Mouse (Mus musculus) liver, embryonic 15.5 days (tissue): Measurements from ENCODE around the gene Rmdn2. TPM values are rescaled to one million over a fixed set of nuclear protein-coding genes. Genes with fewer than 3 reads are reported as not detected.

Source experiments
- ATAC-seq: fragments of 200-750 bp; cut with Nextera tagmentation; 2 replicates; pipeline ENCODE4 v1.8.0; 2017; ENCODE audit warnings: moderate number of reproducible peaks, mild to moderate bottlenecking, moderate library complexity; ENCODE audit not compliant: insufficient read depth
- H3K27ac ChIP-seq: fragments of 300-500 bp; sonication (generic); replicated peaks from 2 replicates; pipeline ENCODE4 v1.5.1; 2015; ENCODE audit warnings: mild to moderate bottlenecking, inconsistent platforms
- H3K27me3 ChIP-seq: fragments of 300-500 bp; sonication (generic); 2 replicates; pipeline ENCODE4 v1.6.1; 2015; ENCODE audit warnings: mild to moderate bottlenecking, inconsistent platforms
- H3K36me3 ChIP-seq: fragments of 300-500 bp; sonication (generic); replicated peaks from 2 replicates; pipeline ENCODE4 v1.6.1; 2015; ENCODE audit warnings: moderate library complexity, mild to moderate bottlenecking, inconsistent platforms
- H3K4me1 ChIP-seq: fragments of 300-500 bp; sonication (generic); replicated peaks from 2 replicates; pipeline ENCODE4 v1.6.1; 2015; ENCODE audit warnings: inconsistent platforms
- H3K4me2 ChIP-seq: fragments of 300-500 bp; sonication (generic); 2 replicates; pipeline ENCODE4 v1.6.1; 2015; ENCODE audit warnings: moderate library complexity, mild to moderate bottlenecking, inconsistent platforms
- H3K4me3 ChIP-seq: fragments of 300-500 bp; sonication (generic); replicated peaks from 2 replicates; pipeline ENCODE4 v1.5.1; 2015; ENCODE audit warnings: mild to moderate bottlenecking, inconsistent platforms
- H3K9ac ChIP-seq: fragments of 300-500 bp; sonication (generic); 2 replicates; pipeline ENCODE4 v1.6.1; 2015; ENCODE audit warnings: moderate library complexity, mild to moderate bottlenecking, inconsistent platforms
- H3K9me3 ChIP-seq: fragments of 300-500 bp; sonication (generic); replicated peaks from 2 replicates; pipeline ENCODE4 v1.6.1; 2016; ENCODE audit warnings: inconsistent platforms
- WGBS: fragments of 180-500 bp; shearing (Covaris S2); methylation state at CpG from one replicate; pipeline ENCODE4 v1.1.7; 2015; ENCODE audit warnings: mixed read lengths; ENCODE audit not compliant: insufficient replicate concordance; 5-methylcytosine and 5-hydroxymethylcytosine counted together
- polyA plus RNA-seq: library from polyadenylated mRNA; unstranded; fragments of >200 nt; fragmentation: Nextera tagmentation; extraction: Ambion mirVana; gene quantifications from 2 replicates; pipeline ENCODE4 v1.2.1, GENCODE M21; 2015

Gene Rmdn2
- 4.7 and 5.6 TPM in 2 replicates for polyA plus RNA-seq

- Histone ChIP-seq H3K4me1 (peaks cover 8% of the 10 kb centered on the region), H3K4me2 (no peak within 1 kb of the TSS), H3K27ac (no peak within 1 kb of the TSS), H3K9me3 (no peaks in the 10 kb centered on the region), H3K9ac (no peak within 1 kb of the TSS), H3K4me3 (no peak within 1 kb of the TSS), H3K36me3 (no peaks in the 10 kb centered on the region), H3K27me3 (no peaks in the 10 kb centered on the region)
- 70% methylated on average over 4 of the region's 4 CpGs for WGBS
- no peak for ATAC-seq
Measured at GRCm38 (mm10) chr17:79611545-79611944, at the start of gene Rmdn2. Gene Rmdn2, plus strand, starts transcription at chr17:79611863.

GRCm38 (mm10) chr17:79563067-79563620, 48.5 kb upstream of the Rmdn2 start:
- no peak overlapping the region for H3K4me2 ChIP-seq
- H3K36me3 ChIP-seq = no peaks in the 10 kb centered on the region
- WGBS = 61% methylated on average over 7 of the region's 7 CpGs
- H3K9ac ChIP-seq = no peak overlapping the region
- H3K27me3 ChIP-seq = no peaks in the 10 kb centered on the region
- no peaks in the 10 kb centered on the region for H3K4me1 ChIP-seq
- H3K27ac ChIP-seq = no peak overlapping the region
- no peak for ATAC-seq
- no peaks in the 10 kb centered on the region for H3K9me3 ChIP-seq
- H3K4me3 ChIP-seq = no peak overlapping the region

- no peak overlapping the region for H3K27ac ChIP-seq
- 37% methylated on average over 2 of the region's 2 CpGs for WGBS
Measured at GRCm38 (mm10) chr17:79563721-79564120, 47.9 kb upstream of the Rmdn2 start.

GRCm38 (mm10) chr17:79565241-79565961, 46.3 kb upstream of the Rmdn2 start:
- H3K4me2 ChIP-seq = no peak overlapping the region
- H3K4me1 ChIP-seq = no peaks in the 10 kb centered on the region
- no peaks in the 10 kb centered on the region for H3K36me3 ChIP-seq
- no peak overlapping the region for H3K9ac ChIP-seq
- H3K27ac ChIP-seq = no peak overlapping the region
- no peaks in the 10 kb centered on the region for H3K27me3 ChIP-seq
- H3K4me3 ChIP-seq = no peak overlapping the region
- no peaks in the 10 kb centered on the region for H3K9me3 ChIP-seq
- no peak for ATAC-seq
- WGBS = 41% methylated on average over 9 of the region's 9 CpGs

More at GRCm38 (mm10) chr17:79563721-79564120, 47.9 kb upstream of the Rmdn2 start:
- H3K4me1 ChIP-seq = no peaks in the 10 kb centered on the region
- H3K36me3 ChIP-seq = no peaks in the 10 kb centered on the region
- no peaks in the 10 kb centered on the region for H3K9me3 ChIP-seq
- no peaks in the 10 kb centered on the region for H3K27me3 ChIP-seq
- H3K4me3 ChIP-seq = no peak overlapping the region
- no peak overlapping the region for H3K9ac ChIP-seq
- H3K4me2 ChIP-seq = no peak overlapping the region
- no peak for ATAC-seq

GRCm38 (mm10) chr17:79568401-79568800, 43.3 kb upstream of the Rmdn2 start:
- WGBS = 61% methylated on average over 1 of the region's 1 CpGs
- no peak overlapping the region for H3K27ac ChIP-seq
- no peak overlapping the region for H3K9ac ChIP-seq
- no peaks in the 10 kb centered on the region for H3K4me1 ChIP-seq
- H3K4me2 ChIP-seq = no peak overlapping the region
- no peaks in the 10 kb centered on the region for H3K27me3 ChIP-seq
- no peak for ATAC-seq
- H3K36me3 ChIP-seq = no peaks in the 10 kb centered on the region
- no peak overlapping the region for H3K4me3 ChIP-seq
- H3K9me3 ChIP-seq = no peaks in the 10 kb centered on the region

GRCm38 (mm10) chr17:79578328-79578727, 33.3 kb upstream of the Rmdn2 start:
- Histone ChIP-seq H3K4me2 (no peak overlapping the region), H3K36me3 (no peaks in the 10 kb centered on the region), H3K4me3 (no peak overlapping the region), H3K27ac (no peak overlapping the region), H3K9ac (no peak overlapping the region), H3K9me3 (no peaks in the 10 kb centered on the region), H3K4me1 (no peaks in the 10 kb centered on the region), H3K27me3 (no peaks in the 10 kb centered on the region)
- WGBS = 50% methylated on average over 7 of the region's 7 CpGs
- no peak for ATAC-seq

GRCm38 (mm10) chr17:79580264-79580920, 31.3 kb upstream of the Rmdn2 start:
- no peak overlapping the region for H3K27ac ChIP-seq
- no peaks in the 10 kb centered on the region for H3K4me1 ChIP-seq
- H3K4me2 ChIP-seq = no peak overlapping the region
- no peaks in the 10 kb centered on the region for H3K36me3 ChIP-seq
- 55% methylated on average over 6 of the region's 6 CpGs for WGBS
- no peak overlapping the region for H3K4me3 ChIP-seq
- no peak for ATAC-seq
- H3K27me3 ChIP-seq = no peaks in the 10 kb centered on the region
- H3K9me3 ChIP-seq = no peaks in the 10 kb centered on the region
- no peak overlapping the region for H3K9ac ChIP-seq

GRCm38 (mm10) chr17:79583466-79583865, 28.2 kb upstream of the Rmdn2 start:
- no peaks in the 10 kb centered on the region for H3K36me3 ChIP-seq
- no peak overlapping the region for H3K4me2 ChIP-seq
- H3K4me1 ChIP-seq = no peaks in the 10 kb centered on the region
- H3K4me3 ChIP-seq = no peak overlapping the region
- ATAC-seq = no peak
- H3K27ac ChIP-seq = no peak overlapping the region
- H3K9me3 ChIP-seq = no peaks in the 10 kb centered on the region
- WGBS = 30% methylated on average over 4 of the region's 4 CpGs
- H3K27me3 ChIP-seq = no peaks in the 10 kb centered on the region
- no peak overlapping the region for H3K9ac ChIP-seq

GRCm38 (mm10) chr17:79584246-79584800, 27.3 kb upstream of the Rmdn2 start:
- Histone ChIP-seq H3K36me3 (no peaks in the 10 kb centered on the region), H3K9me3 (no peaks in the 10 kb centered on the region), H3K27me3 (no peaks in the 10 kb centered on the region), H3K4me2 (no peak overlapping the region), H3K4me3 (no peak overlapping the region), H3K9ac (no peak overlapping the region), H3K4me1 (no peaks in the 10 kb centered on the region), H3K27ac (no peak overlapping the region)
- ATAC-seq = no peak
- WGBS = 33% methylated on average over 6 of the region's 6 CpGs

GRCm38 (mm10) chr17:79589913-79590312, 21.8 kb upstream of the Rmdn2 start:
- ATAC-seq = no peak
- WGBS = 63% methylated on average over 1 of the region's 1 CpGs
- no peak overlapping the region for H3K27ac ChIP-seq
- H3K27me3 ChIP-seq = no peaks in the 10 kb centered on the region
- H3K9ac ChIP-seq = no peak overlapping the region
- no peak overlapping the region for H3K4me2 ChIP-seq
- H3K4me1 ChIP-seq = no peaks in the 10 kb centered on the region
- H3K9me3 ChIP-seq = no peaks in the 10 kb centered on the region
- H3K36me3 ChIP-seq = no peaks in the 10 kb centered on the region
- H3K4me3 ChIP-seq = no peak overlapping the region

- 57% methylated on average over 4 of the region's 4 CpGs for WGBS
- Histone ChIP-seq H3K27me3 (no peaks in the 10 kb centered on the region), H3K27ac (no peak overlapping the region), H3K36me3 (no peaks in the 10 kb centered on the region), H3K4me1 (0 out of 2 replicates have a peak, but pooled peaks cover 3% of the 10 kb centered on the region), H3K9me3 (no peaks in the 10 kb centered on the region), H3K9ac (no peak overlapping the region), H3K4me2 (no peak overlapping the region), H3K4me3 (no peak overlapping the region)
- ATAC-seq = no peak
Measured at GRCm38 (mm10) chr17:79595996-79596395, 15.7 kb upstream of the Rmdn2 start.
